Mouse (Mus musculus) thymus, postnatal 25 days (tissue): ENCODE measurements around the gene Abt1.

Experiments used
- DNase-seq: peaks from one replicate; pipeline ENCODE4 v3.0.0; 2022

The Abt1 gene

GRCm38 (mm10) chr13:23423286-23424051 lies at the start of gene Abt1:
Gene Abt1 (minus strand): TSS chr13:23423866.
- peak; percentile 90 for DNase-seq

- DNase-seq, result peak; percentile 86
Measured at GRCm38 (mm10) chr13:23466911-23467310, 43.2 kb upstream of the Abt1 start.

- no peak for DNase-seq
Measured at GRCm38 (mm10) chr13:23466306-23466705, 42.6 kb upstream of the Abt1 start.

GRCm38 (mm10) chr13:23465600-23466109 lies 42.0 kb upstream of the Abt1 start, which contains the start of gene Btn1a1:
Gene Btn1a1 (minus strand): TSS chr13:23465901.
- peak; percentile 29 for DNase-seq

- peak; percentile 22 for DNase-seq
Measured at GRCm38 (mm10) chr13:23464841-23465366, 41.2 kb upstream of the Abt1 start.

- DNase-seq, result peak; percentile 43
Measured at GRCm38 (mm10) chr13:23464224-23464637, 40.6 kb upstream of the Abt1 start.

- DNase-seq, result peak; percentile 78
Measured at GRCm38 (mm10) chr13:23463381-23464223, 39.9 kb upstream of the Abt1 start.

GRCm38 (mm10) chr13:23462669-23463068 lies 39.0 kb upstream of the Abt1 start:
- no peak for DNase-seq

GRCm38 (mm10) chr13:23462063-23462462 lies 38.4 kb upstream of the Abt1 start:
- no peak for DNase-seq

GRCm38 (mm10) chr13:23459264-23459846 lies 35.7 kb upstream of the Abt1 start:
- no peak for DNase-seq

GRCm38 (mm10) chr13:23453926-23454325 lies 30.3 kb upstream of the Abt1 start:
- DNase-seq, result no peak

- DNase-seq, result peak; percentile 79
Measured at GRCm38 (mm10) chr13:23453362-23453862, 29.7 kb upstream of the Abt1 start.

- peak; percentile 86 for DNase-seq
Measured at GRCm38 (mm10) chr13:23450398-23450797, 26.7 kb upstream of the Abt1 start.

GRCm38 (mm10) chr13:23449235-23450095 lies 25.8 kb upstream of the Abt1 start:
- DNase-seq, result peak; percentile 49

GRCm38 (mm10) chr13:23448758-23449157 lies 25.1 kb upstream of the Abt1 start:
- DNase-seq, result no peak

- peak; percentile 86 for DNase-seq
Measured at GRCm38 (mm10) chr13:23446498-23446952, 22.9 kb upstream of the Abt1 start.

GRCm38 (mm10) chr13:23445561-23446320 lies 22.1 kb upstream of the Abt1 start:
- peak; percentile 92 for DNase-seq

- DNase-seq, result no peak
Measured at GRCm38 (mm10) chr13:23445156-23445555, 21.5 kb upstream of the Abt1 start.

- no peak for DNase-seq
Measured at GRCm38 (mm10) chr13:23444451-23444850, 20.8 kb upstream of the Abt1 start.

- DNase-seq, result no peak
Measured at GRCm38 (mm10) chr13:23439901-23440300, 16.2 kb upstream of the Abt1 start.

GRCm38 (mm10) chr13:23438521-23438920 lies 14.9 kb upstream of the Abt1 start:
- peak; percentile 52 for DNase-seq
